Mouse (Mus musculus) c-Kit-positive CD71-positive TER-119-positive erythroid progenitor cells, embryonic 14.5 days (primary cell): ENCODE measurements around the gene Ubap1.

Experiments used
- DNase-seq: peaks from one replicate; pipeline ENCODE4 v3.0.0-alpha.2; 2013; ENCODE audit warnings: low spot score

Gene Ubap1

GRCm38 (mm10) chr4:41416966-41417365, 68.2 kb downstream of the Ubap1 start:
- no peak for DNase-seq

- no peak for DNase-seq
Measured at GRCm38 (mm10) chr4:41438931-41439330, 90.1 kb downstream of the Ubap1 start.
